8 mouse cellular contexts compared by ENCODE assay signal in genomic region chr7:16874190-16874589, GRCm38 (mm10). TPM values are rescaled to one million over a fixed set of nuclear protein-coding genes. Genes with fewer than 3 reads are reported as not detected.
DNase-seq lines count a peak whose midpoint lies in the region; ATAC-seq and TF ChIP-seq lines count a peak whose summit lies in the region.

No protein-coding gene starts in this region.

- no peak; the same call in 1 of the 2 replicates for TF ChIP-seq CTCF in gastrocnemius, adult 2 months (IDR thresholded peaks at IDR 0.05)
- peak; percentile 86 for TF ChIP-seq CTCF in hindbrain, postnatal 0 days (IDR thresholded peaks at IDR 0.05; ENCODE audit: low read depth)

- H3K27me3 ChIP-seq in hindbrain, postnatal 0 days (ENCODE audit: insufficient read depth, low read length) = no peaks in the 10 kb centered on the region
- peaks cover 11% of the 10 kb centered on the region for H3K27me3 ChIP-seq in megakaryocyte, embryonic 14.5 days (replicated peaks)

- peak; percentile 56 for ATAC-seq in common myeloid progenitor, adult 5-6 weeks (replicated peaks; ENCODE audit: low read depth, poor library complexity, severe bottlenecking)
- ATAC-seq in hindbrain, postnatal 0 days = no peak

- no peaks in the 10 kb centered on the region for H3K9me3 ChIP-seq in hindbrain, postnatal 0 days (ENCODE audit: low read length)
- no peaks in the 10 kb centered on the region for H3K9me3 ChIP-seq in megakaryocyte, embryonic 14.5 days

- H3K27ac ChIP-seq in gastrocnemius, adult 2 months = peak overlapping the region; percentile 85
- H3K27ac ChIP-seq in hindbrain, postnatal 0 days = peak overlapping the region; percentile 72

- peak; percentile 92 for DNase-seq in ZHBTc4 (ENCODE audit: low read depth, low spot score)
- peak; percentile 88 for DNase-seq in gastrocnemius, adult 2 months
- peak; percentile 81 for DNase-seq in hindbrain, postnatal 0 days (ENCODE audit: low spot score)
- DNase-seq in left cerebral cortex, adult 8-10 months (ENCODE audit: low spot score in 2 of 2) = peak; percentile 70 to 74
- DNase-seq in right cerebral cortex, postnatal 14 days = peak; percentile 72
- DNase-seq in yolk sac, embryonic 10.5 days (ENCODE audit: low spot score) = peak; percentile 73

- H3K36me3 ChIP-seq in hindbrain, postnatal 0 days (ENCODE audit: insufficient read depth, low read length) = no peaks in the 10 kb centered on the region
- peaks cover 37% of the 10 kb centered on the region for H3K36me3 ChIP-seq in megakaryocyte, embryonic 14.5 days (replicated peaks; ENCODE audit: low read length)

- 5% methylated on average over 17 of the region's 17 CpGs for WGBS in hindbrain, postnatal 0 days

- peak overlapping the region; percentile 25; the same call in 1 of the 2 replicates for H3K4me2 ChIP-seq in hindbrain, postnatal 0 days (ENCODE audit: low read depth, low read length)

- H3K9ac ChIP-seq in hindbrain, postnatal 0 days (replicated peaks; ENCODE audit: low read length) = no peak overlapping the region

- intact Hi-C loops in gastrocnemius, adult 2 months (cut with DNase I) = loop anchor here (1.0 to 2.0 kb wide), 2 partner anchors 18 to 41 kb away; no protein-coding TSS in a partner anchor

- H3K4me1 ChIP-seq in hindbrain, postnatal 0 days (ENCODE audit: insufficient read depth, low read length) = peaks cover 5% of the 10 kb centered on the region
- peaks cover 39% of the 10 kb centered on the region for H3K4me1 ChIP-seq in megakaryocyte, embryonic 14.5 days

- peak overlapping the region; percentile 64 for H3K4me3 ChIP-seq in gastrocnemius, adult 2 months
- H3K4me3 ChIP-seq in hindbrain, postnatal 0 days (ENCODE audit: low read length) = peak overlapping the region; percentile 25
- H3K4me3 ChIP-seq in megakaryocyte, embryonic 14.5 days (replicated peaks) = peak overlapping the region; percentile 95

RNA-seq across cellular contexts. Expression of gene Dact3, which starts 0.9 kb away (rescaled TPM):
- 0.14 and 1.1 TPM in 2 replicates for total RNA-seq in common myeloid progenitor, adult 5-6 weeks (2017)
- total RNA-seq in gastrocnemius, adult 2 months (2021) = 1 to 10 TPM in 1 of 2 experiments, under 1 TPM in 1; 0.99 to 1.7 TPM
- 85.9 and 95.6 TPM in 2 replicates for total RNA-seq in hindbrain, postnatal 0 days (2014; rRNA removed)
- 7.2 TPM in 2 replicates for polyA plus RNA-seq in hindbrain, postnatal 0 days (2015; fragmentation: Nextera tagmentation; extraction: Ambion mirVana)
- total RNA-seq in left cerebral cortex, adult 8-10 months (2022) = 100 to 1,000 TPM; 163 to 169 (median 166) TPM
- 3.3 and 10.9 TPM in 2 replicates for polyA plus RNA-seq in megakaryocyte, embryonic 14.5 days (2012; ENCODE audit: insufficient read depth, low replicate concordance)

RNA-seq across cellular contexts. Expression of gene Gng8, which starts 17.4 kb away (rescaled TPM):
- total RNA-seq in common myeloid progenitor, adult 5-6 weeks (2017) = 3.1 TPM in 1 of 2 replicates, not detected in the other
- total RNA-seq in gastrocnemius, adult 2 months (2021) = not detected
- 4.1 TPM in 1 of 2 replicates, not detected in the other for total RNA-seq in hindbrain, postnatal 0 days (2014; rRNA removed)
- polyA plus RNA-seq in hindbrain, postnatal 0 days (2015; fragmentation: Nextera tagmentation; extraction: Ambion mirVana) = 0.62 and 4.7 TPM in 2 replicates
- total RNA-seq in left cerebral cortex, adult 8-10 months (2022) = 1 to 10 TPM; 2.1 to 3.5 (median 3.5) TPM
- polyA plus RNA-seq in megakaryocyte, embryonic 14.5 days (2012; ENCODE audit: insufficient read depth, low replicate concordance) = not detected in 2 replicates

RNA-seq across cellular contexts. Expression of gene Prkd2, which starts 31.5 kb away (rescaled TPM):
- total RNA-seq in common myeloid progenitor, adult 5-6 weeks (2017) = 7.0 and 12.9 TPM in 2 replicates
- total RNA-seq in gastrocnemius, adult 2 months (2021) = 1 to 10 TPM; 3.9 to 8.2 TPM
- 4.3 and 5.4 TPM in 2 replicates for total RNA-seq in hindbrain, postnatal 0 days (2014; rRNA removed)
- 4.3 and 4.8 TPM in 2 replicates for polyA plus RNA-seq in hindbrain, postnatal 0 days (2015; fragmentation: Nextera tagmentation; extraction: Ambion mirVana)
- total RNA-seq in left cerebral cortex, adult 8-10 months (2022) = 1 to 10 TPM; 4.2 to 6.8 (median 5.5) TPM
- 54.4 and 70.1 TPM in 2 replicates for polyA plus RNA-seq in megakaryocyte, embryonic 14.5 days (2012; ENCODE audit: insufficient read depth, low replicate concordance)

RNA-seq across cellular contexts. Expression of gene Ptgir, which starts 32.1 kb away (rescaled TPM):
- total RNA-seq in common myeloid progenitor, adult 5-6 weeks (2017) = 0.10 and 0.73 TPM in 2 replicates
- under 1 TPM; 0.67 to 0.79 TPM for total RNA-seq in gastrocnemius, adult 2 months (2021)
- 0.18 and 0.21 TPM in 2 replicates for total RNA-seq in hindbrain, postnatal 0 days (2014; rRNA removed)
- polyA plus RNA-seq in hindbrain, postnatal 0 days (2015; fragmentation: Nextera tagmentation; extraction: Ambion mirVana) = 0.05 TPM in 2 replicates
- under 1 TPM in 3 of 4 experiments, not detected in 1; 0.11 to 0.16 (median 0.13) TPM for total RNA-seq in left cerebral cortex, adult 8-10 months (2022)
- polyA plus RNA-seq in megakaryocyte, embryonic 14.5 days (2012; ENCODE audit: insufficient read depth, low replicate concordance) = 56.9 and 66.7 TPM in 2 replicates

RNA-seq across cellular contexts. Expression of gene Calm3, which starts 49.7 kb away (rescaled TPM):
- total RNA-seq in common myeloid progenitor, adult 5-6 weeks (2017) = 512 and 545 TPM in 2 replicates
- total RNA-seq in gastrocnemius, adult 2 months (2021) = 100 to 1,000 TPM; 290 to 400 TPM
- 1,865 and 2,018 TPM in 2 replicates for total RNA-seq in hindbrain, postnatal 0 days (2014; rRNA removed)
- 435 and 441 TPM in 2 replicates for polyA plus RNA-seq in hindbrain, postnatal 0 days (2015; fragmentation: Nextera tagmentation; extraction: Ambion mirVana)
- total RNA-seq in left cerebral cortex, adult 8-10 months (2022) = 1,000 to 10,000 TPM; 1,595 to 1,874 (median 1,737) TPM
- 823 and 866 TPM in 2 replicates for polyA plus RNA-seq in megakaryocyte, embryonic 14.5 days (2012; ENCODE audit: insufficient read depth, low replicate concordance)

Comparison
In these comparisons a context has a peak if more than half of its experiments do, and no peak if none do; other contexts are left out.
1. H3K4me3 ChIP-seq: peak in every context shown above with its lines; median percentile 95 in megakaryocyte, embryonic 14.5 days; 64 in gastrocnemius, adult 2 months; 25 in hindbrain, postnatal 0 days.
2. RNA of gene Dact3, which starts 0.9 kb away (total RNA-seq): 163 to 169 TPM in left cerebral cortex, adult 8-10 months and 85.9 to 95.6 TPM in hindbrain, postnatal 0 days; 0.99 to 1.7 TPM in gastrocnemius, adult 2 months and 0.14 to 1.1 TPM in common myeloid progenitor, adult 5-6 weeks; every median in the first group is over 10 times any median in the second.
3. Peak in every context shown above with its lines, with median percentiles within 50 percentile points of each other: DNase-seq.